Mouse (Mus musculus): Measurements from ENCODE around the gene Cks1b. TPM values are rescaled to one million over a fixed set of nuclear protein-coding genes. Genes with fewer than 3 reads are reported as not detected.

The Cks1b gene
- polyA plus RNA-seq, 1 experiment from 2014 or later, result 310 TPM

DNA sequence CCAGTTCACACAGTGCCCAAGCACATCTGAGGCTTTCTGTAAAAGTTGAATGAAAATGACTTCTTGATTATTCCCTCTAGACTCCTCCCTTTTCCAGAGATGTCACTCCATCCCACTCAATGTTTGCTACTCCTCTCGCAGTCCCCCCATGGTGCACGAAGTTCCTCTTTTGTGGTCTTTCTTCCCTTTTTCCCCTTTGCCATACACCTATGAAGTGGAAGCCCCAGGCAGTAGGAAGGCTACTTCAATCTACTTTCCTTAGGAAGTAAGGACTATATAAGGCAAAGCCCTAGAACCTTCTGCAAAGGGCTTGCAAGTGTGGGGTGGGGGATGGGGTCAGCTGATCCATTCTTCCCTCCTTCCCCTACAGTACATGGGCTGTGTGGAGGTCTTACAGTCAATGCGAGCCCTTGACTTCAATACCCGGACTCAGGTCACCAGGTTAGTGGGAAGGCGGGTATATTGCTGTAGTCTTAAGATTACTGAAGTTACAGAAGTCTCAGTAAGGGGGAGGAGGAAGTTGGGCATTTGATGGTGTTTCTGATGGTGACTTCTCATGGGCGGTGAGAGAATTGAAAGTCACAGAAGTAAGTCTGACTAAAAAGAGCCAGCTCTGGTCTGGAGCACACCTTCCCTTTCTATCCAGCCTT is 4.5 kb upstream of the Cks1b start:
- H3K4me1 ChIP-seq, result peaks cover 83% of the 10 kb centered on the region
- H3K9me3 ChIP-seq (replicated peaks), result no peaks in the 10 kb centered on the region
- peak overlapping the region; percentile 65 for H3K4me3 ChIP-seq
- H3K36me3 ChIP-seq, result peaks cover 51% of the 10 kb centered on the region
- H3K9ac ChIP-seq, result peak overlapping the region; percentile 81
- no peak for ATAC-seq
- peak overlapping the region; percentile 89 for H3K27ac ChIP-seq
- WGBS (ENCODE audit: insufficient replicate concordance), result 53% methylated on average over 6 of the region's 6 CpGs
- H3K27me3 ChIP-seq (replicated peaks), result no peaks in the 10 kb centered on the region
- peak overlapping the region; percentile 97 for H3K4me2 ChIP-seq

DNA sequence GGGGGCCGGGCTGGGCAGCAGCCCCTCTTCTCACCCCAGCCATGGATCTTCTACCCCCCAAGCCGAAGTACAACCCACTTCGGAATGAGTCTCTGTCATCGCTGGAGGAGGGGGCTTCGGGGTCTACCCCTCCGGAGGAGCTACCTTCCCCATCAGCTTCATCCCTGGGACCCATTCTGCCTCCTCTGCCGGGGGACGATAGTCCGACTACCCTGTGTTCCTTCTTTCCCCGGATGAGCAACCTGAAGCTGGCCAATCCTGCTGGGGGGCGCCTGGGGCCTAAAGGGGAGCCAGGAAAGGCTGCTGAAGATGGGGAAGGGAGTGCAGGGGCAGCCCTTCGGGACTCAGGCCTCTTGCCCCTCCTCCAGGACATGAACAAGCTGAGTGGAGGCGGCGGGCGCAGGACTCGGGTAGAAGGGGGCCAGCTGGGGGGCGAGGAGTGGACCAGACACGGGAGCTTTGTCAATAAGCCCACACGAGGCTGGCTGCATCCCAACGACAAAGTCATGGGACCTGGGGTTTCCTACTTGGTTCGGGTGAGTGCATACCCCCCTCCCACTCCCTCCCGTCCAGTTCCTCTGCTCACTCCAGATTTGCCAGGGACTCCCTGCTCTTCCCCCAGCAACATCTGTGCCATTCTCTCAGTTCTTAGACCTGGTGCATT is 3.8 kb upstream of the Cks1b start:
- ATAC-seq, result no peak
- Histone ChIP-seq H3K36me3 (peaks cover 43% of the 10 kb centered on the region), H3K9ac (peak overlapping the region; percentile 81), H3K27me3 (replicated peaks) (no peaks in the 10 kb centered on the region), H3K27ac (peak overlapping the region; percentile 89), H3K4me1 (peaks cover 83% of the 10 kb centered on the region), H3K4me3 (peak overlapping the region; percentile 65), H3K4me2 (peak overlapping the region; percentile 97), H3K9me3 (replicated peaks) (no peaks in the 10 kb centered on the region)
- 20% methylated on average over 22 of the region's 22 CpGs for WGBS (ENCODE audit: insufficient replicate concordance)

- Histone ChIP-seq H3K4me2 (peak overlapping the region; percentile 97), H3K27me3 (replicated peaks) (no peaks in the 10 kb centered on the region), H3K9me3 (replicated peaks) (no peaks in the 10 kb centered on the region), H3K27ac (peak overlapping the region; percentile 89), H3K4me3 (peak overlapping the region; percentile 65), H3K4me1 (peaks cover 83% of the 10 kb centered on the region), H3K9ac (peak overlapping the region; percentile 81), H3K36me3 (peaks cover 43% of the 10 kb centered on the region)
- ATAC-seq, result peak; percentile 82
- 3% methylated on average over 11 of the region's 11 CpGs for WGBS (ENCODE audit: insufficient replicate concordance)
These were observed 3.0 kb upstream of the Cks1b start for GRCm38 (mm10) chr3:89421002-89421774.

DNA sequence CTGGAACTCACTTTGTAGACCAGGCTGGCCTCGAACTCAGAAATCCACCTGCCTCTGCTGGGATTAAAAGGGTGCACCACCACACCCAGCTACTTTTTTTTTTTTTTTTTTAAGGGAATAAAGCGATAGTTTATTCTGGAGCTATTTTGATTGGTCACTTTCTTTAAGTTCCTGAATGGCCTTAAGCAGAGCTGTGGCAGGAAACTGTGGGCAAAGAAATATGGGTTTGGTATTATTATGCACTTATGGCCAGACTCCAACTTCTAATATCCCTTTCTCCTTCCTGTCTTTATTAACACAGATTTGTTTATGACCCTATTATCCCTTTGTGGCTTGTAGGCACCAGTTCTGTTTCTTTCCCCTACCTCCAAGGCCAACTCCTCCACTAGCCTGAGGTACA is 2.2 kb upstream of the Cks1b start:
- Histone ChIP-seq H3K9ac (peak overlapping the region; percentile 81), H3K4me2 (peak overlapping the region; percentile 97)
- WGBS (ENCODE audit: insufficient replicate concordance), result 51% methylated on average over 2 of the region's 2 CpGs

DNA sequence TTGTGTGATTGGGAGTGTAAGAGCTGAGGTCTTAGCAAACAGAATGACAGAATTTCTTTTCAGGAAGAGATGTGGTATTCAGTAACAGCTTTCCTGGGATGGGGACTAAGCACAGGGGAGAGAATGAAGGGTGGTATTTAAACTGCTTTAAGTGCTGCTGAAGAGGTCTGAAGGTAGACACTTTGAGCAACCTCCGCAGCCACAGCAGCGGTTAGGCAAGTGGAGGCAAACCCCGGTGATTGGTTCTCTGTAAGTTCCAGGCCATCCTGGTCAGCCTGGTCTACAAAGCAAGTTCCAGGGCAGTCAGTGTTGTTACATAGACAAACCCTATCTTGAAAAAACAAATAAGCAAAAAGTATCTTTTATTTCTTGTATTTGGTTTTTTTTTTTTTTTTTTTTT is 1.8 kb upstream of the Cks1b start:
- Histone ChIP-seq H3K9me3 (replicated peaks) (0 out of 2 replicates have a peak, but pooled peaks cover under 1% of the 10 kb centered on the region), H3K4me2 (peak overlapping the region; percentile 97), H3K4me1 (peaks cover 76% of the 10 kb centered on the region), H3K27me3 (replicated peaks) (no peaks in the 10 kb centered on the region), H3K27ac (peak overlapping the region; percentile 94), H3K36me3 (peaks cover 43% of the 10 kb centered on the region), H3K4me3 (peak overlapping the region; percentile 75), H3K9ac (peak overlapping the region; percentile 78)
- WGBS (ENCODE audit: insufficient replicate concordance), result 31% methylated on average over 3 of the region's 3 CpGs
- no peak for ATAC-seq

More for the DNA sequence above, 2.2 kb upstream of the Cks1b start:
- peak overlapping the region; percentile 89 for H3K27ac ChIP-seq
- H3K4me3 ChIP-seq, result peak overlapping the region; percentile 65
- H3K36me3 ChIP-seq, result peaks cover 43% of the 10 kb centered on the region
- H3K4me1 ChIP-seq, result peaks cover 81% of the 10 kb centered on the region
- H3K9me3 ChIP-seq (replicated peaks), result no peaks in the 10 kb centered on the region
- ATAC-seq, result no peak
- no peaks in the 10 kb centered on the region for H3K27me3 ChIP-seq (replicated peaks)

DNA sequence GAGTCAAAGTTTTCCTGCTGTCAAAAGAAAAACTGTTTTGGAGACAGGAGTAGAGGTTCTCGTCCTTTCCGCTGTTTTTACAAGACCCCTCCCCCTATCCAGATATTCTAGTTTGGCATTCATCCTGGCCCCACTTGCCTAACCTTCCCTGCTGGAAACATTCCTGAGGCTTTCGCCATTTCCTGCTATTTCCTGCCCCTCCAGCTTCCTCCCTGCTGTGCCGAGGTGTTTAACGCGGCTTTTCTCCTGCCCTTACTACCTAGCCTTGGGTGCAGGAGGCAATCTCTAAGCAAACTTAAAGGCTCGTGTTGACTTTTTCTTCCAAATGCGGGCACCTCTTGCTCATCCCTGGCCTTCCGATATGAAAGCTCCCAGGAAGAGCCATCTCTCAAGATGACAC is 1.4 kb upstream of the Cks1b start:
- Histone ChIP-seq H3K4me2 (peak overlapping the region; percentile 97), H3K36me3 (peaks cover 43% of the 10 kb centered on the region), H3K4me1 (peaks cover 72% of the 10 kb centered on the region), H3K27me3 (replicated peaks) (no peaks in the 10 kb centered on the region), H3K4me3 (peak overlapping the region; percentile 75), H3K9me3 (replicated peaks) (0 out of 2 replicates have a peak, but pooled peaks cover 4% of the 10 kb centered on the region), H3K9ac (peak overlapping the region; percentile 78), H3K27ac (peak overlapping the region; percentile 94)
- WGBS (ENCODE audit: insufficient replicate concordance), result 8% methylated on average over 9 of the region's 9 CpGs
- ATAC-seq, result no peak

- Histone ChIP-seq H3K4me1 (peaks cover 65% of the 10 kb centered on the region), H3K9ac (peak overlapping the region; percentile 78), H3K9me3 (replicated peaks) (0 out of 2 replicates have a peak, but pooled peaks cover 4% of the 10 kb centered on the region), H3K4me3 (peak overlapping the region; percentile 75), H3K27ac (peak overlapping the region; percentile 94), H3K4me2 (peak overlapping the region; percentile 97), H3K27me3 (replicated peaks) (no peaks in the 10 kb centered on the region), H3K36me3 (peaks cover 43% of the 10 kb centered on the region)
- under 1% methylated on average over 16 of the region's 16 CpGs for WGBS (ENCODE audit: insufficient replicate concordance)
- no peak for ATAC-seq
These were observed 673 bp upstream of the Cks1b start for GRCm38 (mm10) chr3:89418861-89419250.

DNA sequence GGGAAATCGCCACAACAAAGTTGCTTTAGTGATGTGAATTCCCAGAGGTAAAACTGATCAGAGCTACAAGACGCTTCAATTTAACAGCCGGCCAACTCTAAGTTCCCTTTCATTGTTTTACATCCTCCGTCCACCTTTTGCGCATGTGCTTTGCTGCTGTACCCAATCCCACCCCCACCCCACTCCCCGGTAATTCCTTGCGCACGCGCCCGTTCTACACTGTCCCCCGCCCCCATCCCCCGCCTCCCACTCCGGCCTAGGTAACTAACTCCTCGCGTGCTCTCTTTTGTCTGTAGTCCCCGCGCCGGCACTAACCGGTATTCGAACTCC is 378 bp downstream of the Cks1b start:
- H3K36me3 ChIP-seq, result peaks cover 41% of the 10 kb centered on the region
- peak overlapping the region; percentile 75 for H3K4me3 ChIP-seq
- H3K27ac ChIP-seq, result peak overlapping the region; percentile 94
- ATAC-seq, result peak; percentile 9
- H3K27me3 ChIP-seq (replicated peaks), result no peaks in the 10 kb centered on the region
- peaks cover 54% of the 10 kb centered on the region for H3K4me1 ChIP-seq
- H3K9me3 ChIP-seq (replicated peaks), result 0 out of 2 replicates have a peak, but pooled peaks cover 4% of the 10 kb centered on the region
- 0% methylated on average over 20 of the region's 20 CpGs for WGBS (ENCODE audit: insufficient replicate concordance)
- H3K9ac ChIP-seq, result peak overlapping the region; percentile 78
- H3K4me2 ChIP-seq, result peak overlapping the region; percentile 97

- ATAC-seq, result no peak
- 23% methylated on average over 2 of the region's 2 CpGs for WGBS (ENCODE audit: insufficient replicate concordance)
These were observed 1.1 kb downstream of the Cks1b start for GRCm38 (mm10) chr3:89417131-89417530.

DNA sequence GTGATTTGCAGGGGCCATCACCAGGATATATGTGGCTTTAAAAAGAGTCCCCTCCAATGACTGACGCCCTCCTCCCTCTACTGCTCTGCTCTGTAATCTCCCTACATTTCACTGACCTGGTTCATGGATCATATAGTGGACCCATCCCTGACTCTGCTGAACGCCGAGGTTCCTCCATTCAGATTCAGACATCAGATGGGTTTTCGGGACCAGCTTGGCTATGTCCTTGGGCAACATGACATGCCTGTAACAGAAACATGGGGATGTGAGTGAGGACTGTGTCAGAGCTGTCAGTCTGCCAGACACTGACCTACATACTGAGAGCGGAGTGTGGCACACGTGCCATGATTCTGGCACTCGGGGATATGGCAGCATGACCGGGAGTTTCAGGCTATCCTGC is 2.0 kb downstream of the Cks1b start:
- peak overlapping the region; percentile 97 for H3K4me2 ChIP-seq
- H3K4me1 ChIP-seq, result peaks cover 43% of the 10 kb centered on the region
- H3K9ac ChIP-seq, result no peak overlapping the region
- no peaks in the 10 kb centered on the region for H3K27me3 ChIP-seq (replicated peaks)
- H3K27ac ChIP-seq, result no peak overlapping the region; the same call in 1 of the 2 replicates
- peak overlapping the region; percentile 75; the same call in 1 of the 2 replicates for H3K4me3 ChIP-seq
- H3K9me3 ChIP-seq (replicated peaks), result 0 out of 2 replicates have a peak, but pooled peaks cover 4% of the 10 kb centered on the region
- peaks cover 39% of the 10 kb centered on the region for H3K36me3 ChIP-seq
- WGBS (ENCODE audit: insufficient replicate concordance), result 90% methylated on average over 8 of the region's 8 CpGs
- ATAC-seq, result no peak

More at GRCm38 (mm10) chr3:89417131-89417530, 1.1 kb downstream of the Cks1b start:
- Histone ChIP-seq H3K9me3 (replicated peaks) (0 out of 2 replicates have a peak, but pooled peaks cover 4% of the 10 kb centered on the region), H3K4me2 (peak overlapping the region; percentile 97), H3K4me3 (peak overlapping the region; percentile 75), H3K36me3 (peaks cover 39% of the 10 kb centered on the region), H3K4me1 (peaks cover 50% of the 10 kb centered on the region), H3K27ac (peak overlapping the region; percentile 94), H3K9ac (peak overlapping the region; percentile 78), H3K27me3 (replicated peaks) (no peaks in the 10 kb centered on the region)

- H3K4me3 ChIP-seq, result peak within 1 kb of the TSS; percentile 71
- H3K4me2 ChIP-seq, result peak within 1 kb of the TSS; percentile 80
- H3K9ac ChIP-seq, result peak within 1 kb of the TSS; percentile 78
- H3K36me3 ChIP-seq, result peaks cover 63% of the 10 kb centered on the region
- peaks cover 42% of the 10 kb centered on the region for H3K4me1 ChIP-seq
- no peaks in the 10 kb centered on the region for H3K27me3 ChIP-seq (replicated peaks)
- 0 out of 2 replicates have a peak, but pooled peaks cover 4% of the 10 kb centered on the region for H3K9me3 ChIP-seq (replicated peaks)
- ATAC-seq, result peak; percentile 100
- peak within 1 kb of the TSS; percentile 79 for H3K27ac ChIP-seq
- 3% methylated on average over 28 of the region's 28 CpGs for WGBS (ENCODE audit: insufficient replicate concordance)
These were observed 6.4 kb downstream of the Cks1b start, which contains the start of gene Flad1 for GRCm38 (mm10) chr3:89411490-89412393. TSS of gene Flad1 (minus strand) at chr3:89411870.
